Mouse (Mus musculus): ENCODE measurements at regions not wholly inside any gene's neighbourhood (a gene's known extent, or its start where the extent isn't known, plus 50 kb on each side); places are given as distances from the start of the nearest gene placed in this dataset.
A peak's percentile ranks its signal among the peaks of the same experiment; 100 is the strongest.
"Not testable (repeated sequence)": the region's sequence is repeated elsewhere in the genome, so short reads cannot be mapped to it uniquely, and the experiment has no call there.

DNA sequence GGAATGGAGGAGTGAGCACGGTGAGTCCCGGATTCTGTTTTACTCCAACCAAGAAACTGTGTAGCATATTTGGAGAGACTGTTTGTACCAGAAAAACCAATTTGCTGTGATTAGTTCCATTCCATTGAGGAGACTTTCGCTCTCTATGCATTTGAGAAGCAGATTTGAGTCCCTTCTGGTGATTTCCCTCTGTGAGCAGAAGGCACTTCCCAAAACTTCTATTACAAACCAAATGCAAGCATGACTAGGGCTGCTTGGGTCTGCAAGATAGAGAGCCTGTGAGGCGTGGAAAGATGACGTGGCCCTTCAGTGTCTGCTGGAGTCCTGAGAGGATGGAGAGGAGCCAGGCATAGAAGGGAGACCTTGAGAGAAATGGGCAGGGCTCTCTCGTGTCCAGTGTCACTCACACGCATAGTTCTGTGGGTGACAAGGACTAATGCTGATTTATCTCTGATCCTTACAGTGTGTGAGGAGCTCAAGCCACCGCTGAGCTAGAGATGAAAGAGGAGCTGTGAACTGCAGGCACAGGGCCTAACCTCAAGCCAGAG, 153.7 kb upstream of the Map1b start:
- TF ChIP-seq CTCF (IDR thresholded peaks at IDR 0.05; ENCODE audit: control insufficient read depth, insufficient read depth, insufficient replicate concordance, low read depth, low read length) (no peak), POLR2A (IDR thresholded peaks at IDR 0.05; ENCODE audit: control insufficient read depth, low read depth, low read length) (no peak)

DNA sequence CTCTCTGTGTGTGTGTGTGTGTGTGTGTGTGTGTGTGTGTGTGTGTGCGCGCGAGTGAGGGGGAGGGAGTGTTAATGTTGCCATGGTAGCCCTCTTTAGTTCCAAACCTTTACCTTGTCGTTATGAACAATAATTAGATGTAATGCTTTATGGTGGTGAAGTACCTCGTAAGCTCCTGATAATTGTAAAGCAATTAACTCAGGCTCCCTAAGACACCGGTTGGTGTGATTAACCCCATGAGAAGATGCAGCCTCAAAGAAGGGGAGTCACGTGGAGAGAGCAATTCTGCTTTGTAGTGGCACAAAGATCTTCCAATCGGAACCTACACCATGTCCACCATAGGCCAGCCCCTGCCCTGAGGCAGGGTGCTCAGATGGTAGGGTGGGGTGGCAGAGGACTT, 152.3 kb upstream of the Map1b start:
- Histone ChIP-seq H3K36me3 (ENCODE audit: control insufficient read depth, insufficient read depth, low read length) (no peaks in the 10 kb centered on the region), H3K27me3 (ENCODE audit: control insufficient read depth, insufficient read depth, low read length) (no peaks in the 10 kb centered on the region), H3K27ac (ENCODE audit: control insufficient read depth, insufficient read depth, low read depth, low read length) (no peak overlapping the region), H3K4me3 (ENCODE audit: control insufficient read depth, low read depth, low read length) (no peak overlapping the region), H3K4me1 (ENCODE audit: control insufficient read depth, insufficient read depth, low read length) (no peaks in the 10 kb centered on the region)
- no peak for TF ChIP-seq CTCF (IDR thresholded peaks at IDR 0.05; ENCODE audit: control insufficient read depth, insufficient read depth, insufficient replicate concordance, low read depth, low read length)
- TF ChIP-seq POLR2A (IDR thresholded peaks at IDR 0.05; ENCODE audit: control insufficient read depth, low read depth, low read length): no peak

More for the DNA sequence above, 153.7 kb upstream of the Map1b start:
- no peaks in the 10 kb centered on the region for H3K36me3 ChIP-seq (ENCODE audit: control insufficient read depth, insufficient read depth, low read length)
- H3K4me1 ChIP-seq (ENCODE audit: control insufficient read depth, insufficient read depth, low read length): no peaks in the 10 kb centered on the region
- no peak overlapping the region for H3K27ac ChIP-seq (ENCODE audit: control insufficient read depth, insufficient read depth, low read depth, low read length)
- H3K4me3 ChIP-seq (ENCODE audit: control insufficient read depth, low read depth, low read length): no peak overlapping the region
- H3K27me3 ChIP-seq (ENCODE audit: control insufficient read depth, insufficient read depth, low read length): no peaks in the 10 kb centered on the region

DNA sequence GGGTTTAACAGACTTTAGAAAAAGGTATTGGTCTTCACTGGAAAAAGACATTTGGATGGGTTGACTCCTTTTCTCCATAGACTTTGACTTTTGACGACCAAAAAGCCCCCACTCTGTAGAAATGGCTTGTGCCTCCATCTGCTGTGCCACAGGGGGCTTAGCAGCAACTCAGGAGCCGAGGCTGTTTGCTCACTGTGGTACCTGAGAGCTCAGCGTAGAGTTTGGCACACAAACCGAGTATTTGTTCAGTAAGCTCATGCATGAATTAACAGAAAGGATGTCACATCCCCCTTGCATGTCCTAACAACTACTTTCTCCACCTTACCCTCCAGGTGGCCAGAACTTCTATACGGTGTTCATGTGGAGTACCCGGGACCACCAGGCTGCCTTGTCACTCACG, 149.7 kb upstream of the Map1b start:
- Histone ChIP-seq H3K27ac (ENCODE audit: control insufficient read depth, insufficient read depth, low read depth, low read length) (no peak overlapping the region), H3K4me3 (ENCODE audit: control insufficient read depth, low read depth, low read length) (no peak overlapping the region), H3K4me1 (ENCODE audit: control insufficient read depth, insufficient read depth, low read length) (no peaks in the 10 kb centered on the region), H3K36me3 (ENCODE audit: control insufficient read depth, insufficient read depth, low read length) (no peaks in the 10 kb centered on the region), H3K27me3 (ENCODE audit: control insufficient read depth, insufficient read depth, low read length) (no peaks in the 10 kb centered on the region)
- TF ChIP-seq CTCF (IDR thresholded peaks at IDR 0.05; ENCODE audit: control insufficient read depth, insufficient read depth, insufficient replicate concordance, low read depth, low read length): no peak

DNA sequence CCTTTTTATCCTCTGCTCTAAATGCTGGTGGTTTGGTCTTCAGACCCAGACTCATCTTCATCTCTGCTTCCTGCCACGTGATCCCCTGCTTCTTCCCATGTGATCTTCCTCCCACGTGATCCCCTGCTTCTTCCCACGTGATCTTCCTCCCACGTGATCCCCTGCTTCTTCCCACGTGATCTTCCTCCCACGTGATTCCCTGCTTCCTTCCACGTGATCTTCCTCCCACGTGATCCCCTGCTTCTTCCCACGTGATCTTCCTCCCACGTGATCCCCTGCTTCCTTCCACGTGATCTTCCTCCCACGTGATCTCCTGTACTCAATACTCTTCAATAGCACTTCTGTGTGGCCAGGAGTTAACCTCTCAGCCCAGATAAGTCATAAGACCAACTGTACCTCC, 147.1 kb upstream of the Map1b start:
- not testable (repeated sequence) for H3K27ac ChIP-seq (ENCODE audit: control insufficient read depth, insufficient read depth, low read depth, low read length); H3K4me3 ChIP-seq (ENCODE audit: control insufficient read depth, low read depth, low read length); H3K4me1 ChIP-seq (ENCODE audit: control insufficient read depth, insufficient read depth, low read length); H3K27me3 ChIP-seq (ENCODE audit: control insufficient read depth, insufficient read depth, low read length); H3K36me3 ChIP-seq (ENCODE audit: control insufficient read depth, insufficient read depth, low read length)

DNA sequence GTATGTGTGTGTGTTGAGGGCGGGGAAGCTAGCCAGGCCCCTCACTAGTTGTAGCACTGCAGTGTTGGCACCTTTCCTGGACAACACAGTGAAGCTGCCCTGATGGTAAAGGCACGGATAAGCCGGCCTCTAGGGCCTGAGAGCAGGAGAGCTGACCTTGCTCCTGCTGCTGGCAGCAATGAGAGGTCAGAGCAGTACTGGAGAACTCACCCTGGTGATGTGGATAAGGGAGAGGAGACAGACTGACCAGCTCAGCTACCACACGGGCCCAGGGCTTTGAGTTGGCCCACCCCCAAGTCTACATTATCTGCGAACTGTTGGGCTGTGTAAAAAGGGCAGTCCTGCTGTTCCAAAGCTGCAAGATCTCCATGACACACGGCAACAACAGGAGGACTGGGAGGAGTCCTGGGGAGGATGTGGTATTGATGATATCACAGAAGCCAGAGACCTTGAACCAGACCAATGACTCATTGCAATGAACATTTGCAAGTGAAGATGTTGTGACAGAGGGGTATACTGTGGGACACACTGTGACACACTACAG, 131.4 kb upstream of the Map1b start:
- no peak overlapping the region for H3K27ac ChIP-seq (ENCODE audit: control insufficient read depth, insufficient read depth, low read depth, low read length)
- no peak for TF ChIP-seq POLR2A (IDR thresholded peaks at IDR 0.05; ENCODE audit: control insufficient read depth, low read depth, low read length)
- no peak for TF ChIP-seq CTCF (IDR thresholded peaks at IDR 0.05; ENCODE audit: control insufficient read depth, insufficient read depth, insufficient replicate concordance, low read depth, low read length)
- H3K4me3 ChIP-seq (ENCODE audit: control insufficient read depth, low read depth, low read length): no peak overlapping the region
- no peaks in the 10 kb centered on the region for H3K36me3 ChIP-seq (ENCODE audit: control insufficient read depth, insufficient read depth, low read length)
- H3K4me1 ChIP-seq (ENCODE audit: control insufficient read depth, insufficient read depth, low read length): no peaks in the 10 kb centered on the region
- H3K27me3 ChIP-seq (ENCODE audit: control insufficient read depth, insufficient read depth, low read length): no peaks in the 10 kb centered on the region

DNA sequence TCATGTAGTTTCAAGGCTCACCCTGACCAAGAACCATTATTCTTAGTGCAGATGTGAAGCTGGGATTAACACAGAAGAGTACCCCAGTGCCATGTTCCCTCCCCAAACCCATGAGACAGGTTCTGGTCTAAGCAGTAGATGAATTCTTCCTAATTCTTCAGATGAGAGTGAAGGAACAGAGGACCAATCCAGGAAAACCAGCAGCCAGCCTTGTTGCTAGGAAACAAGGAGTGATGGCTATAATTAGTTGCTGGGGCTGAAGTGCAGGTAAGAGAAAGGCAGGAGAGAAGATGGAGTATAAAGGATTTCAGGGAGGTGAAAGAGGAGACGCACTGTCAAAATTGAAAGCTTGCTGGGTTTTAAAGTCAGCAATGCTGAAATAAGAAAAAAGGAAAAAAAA, 128.4 kb upstream of the Map1b start:
- H3K27ac ChIP-seq (ENCODE audit: control insufficient read depth, insufficient read depth, low read depth, low read length): no peak overlapping the region
- H3K4me1 ChIP-seq (ENCODE audit: control insufficient read depth, insufficient read depth, low read length): peaks cover 3% of the 10 kb centered on the region
- no peaks in the 10 kb centered on the region for H3K27me3 ChIP-seq (ENCODE audit: control insufficient read depth, insufficient read depth, low read length)
- no peaks in the 10 kb centered on the region for H3K36me3 ChIP-seq (ENCODE audit: control insufficient read depth, insufficient read depth, low read length)
- no peak overlapping the region for H3K4me3 ChIP-seq (ENCODE audit: control insufficient read depth, low read depth, low read length)
- TF ChIP-seq CTCF (IDR thresholded peaks at IDR 0.05; ENCODE audit: control insufficient read depth, insufficient read depth, insufficient replicate concordance, low read depth, low read length) (no peak), POLR2A (IDR thresholded peaks at IDR 0.05; ENCODE audit: control insufficient read depth, low read depth, low read length) (no peak)

DNA sequence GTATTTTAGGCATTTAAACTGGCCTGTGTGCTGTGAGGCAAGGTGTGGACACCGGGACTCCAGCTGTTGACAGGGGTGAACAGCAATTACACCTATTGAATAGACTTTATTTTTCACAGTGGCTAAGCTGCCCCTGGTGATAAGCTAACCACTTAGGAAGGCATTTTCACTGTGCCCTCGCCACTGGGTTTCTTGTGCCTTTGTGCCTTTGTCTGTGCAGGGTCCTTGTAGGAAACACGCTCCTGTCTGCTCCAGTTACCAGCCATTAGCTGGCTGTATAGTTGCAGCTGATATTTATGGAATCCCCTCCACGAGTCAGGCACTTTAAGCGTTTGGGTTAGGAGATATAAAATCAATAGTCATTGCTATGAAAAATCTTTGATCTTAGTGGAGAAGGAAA, 126.5 kb upstream of the Map1b start:
- Histone ChIP-seq H3K27me3 (ENCODE audit: control insufficient read depth, insufficient read depth, low read length) (no peaks in the 10 kb centered on the region), H3K4me1 (ENCODE audit: control insufficient read depth, insufficient read depth, low read length) (peaks cover 3% of the 10 kb centered on the region), H3K27ac (ENCODE audit: control insufficient read depth, insufficient read depth, low read depth, low read length) (no peak overlapping the region), H3K4me3 (ENCODE audit: control insufficient read depth, low read depth, low read length) (no peak overlapping the region), H3K36me3 (ENCODE audit: control insufficient read depth, insufficient read depth, low read length) (no peaks in the 10 kb centered on the region)
- TF ChIP-seq POLR2A (IDR thresholded peaks at IDR 0.05; ENCODE audit: control insufficient read depth, low read depth, low read length) (no peak), CTCF (IDR thresholded peaks at IDR 0.05; ENCODE audit: control insufficient read depth, insufficient read depth, insufficient replicate concordance, low read depth, low read length) (no peak)

DNA sequence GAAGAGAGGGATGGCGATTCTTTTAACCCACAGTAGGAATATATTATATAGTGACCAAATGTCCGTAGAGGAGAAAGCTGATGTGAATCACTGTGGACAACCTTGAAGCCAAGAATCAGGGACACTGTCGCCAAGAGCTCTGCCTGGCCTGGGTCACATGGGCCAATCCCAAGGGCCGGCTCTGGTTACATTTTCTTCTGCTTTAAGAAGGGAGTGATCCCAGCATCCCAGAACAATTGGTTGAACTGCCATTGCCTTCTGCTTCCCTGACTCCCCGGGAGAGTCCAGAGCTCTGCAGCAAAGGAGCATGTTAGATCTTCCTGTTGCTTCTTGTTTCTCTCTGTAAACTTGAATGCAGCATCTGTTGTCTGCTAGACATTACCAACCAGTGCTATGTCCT, 126.0 kb upstream of the Map1b start:
- Histone ChIP-seq H3K4me1 (ENCODE audit: control insufficient read depth, insufficient read depth, low read length) (peaks cover 3% of the 10 kb centered on the region), H3K36me3 (ENCODE audit: control insufficient read depth, insufficient read depth, low read length) (no peaks in the 10 kb centered on the region), H3K4me3 (ENCODE audit: control insufficient read depth, low read depth, low read length) (peak overlapping the region; percentile 79), H3K27me3 (ENCODE audit: control insufficient read depth, insufficient read depth, low read length) (no peaks in the 10 kb centered on the region), H3K27ac (ENCODE audit: control insufficient read depth, insufficient read depth, low read depth, low read length) (peak overlapping the region; percentile 78; the same call in 1 of the 2 replicates)
- no peak for TF ChIP-seq CTCF (IDR thresholded peaks at IDR 0.05; ENCODE audit: control insufficient read depth, insufficient read depth, insufficient replicate concordance, low read depth, low read length)
- TF ChIP-seq POLR2A (IDR thresholded peaks at IDR 0.05; ENCODE audit: control insufficient read depth, low read depth, low read length): no peak

Data from testis, adult 2 months (tissue).